Mouse (Mus musculus) erythroblast, embryonic 14.5 days (primary cell): ENCODE measurements around the gene Bach2. TPM values are rescaled to one million over a fixed set of nuclear protein-coding genes. Genes with fewer than 3 reads are reported as not detected.

Experiments used
- H3K27me3 ChIP-seq: 2 replicates; pipeline ENCODE4 v1.6.1; 2012; ENCODE audit warnings: inconsistent platforms; ENCODE audit not compliant: control insufficient read depth
- H3K36me3 ChIP-seq: 2 replicates; pipeline ENCODE4 v1.6.1; 2012; ENCODE audit warnings: mild to moderate bottlenecking, inconsistent platforms; ENCODE audit not compliant: control insufficient read depth
- H3K4me1 ChIP-seq: 2 replicates; pipeline ENCODE4 v1.6.1; 2012; ENCODE audit warnings: inconsistent platforms; ENCODE audit not compliant: control insufficient read depth
- H3K4me3 ChIP-seq: replicated peaks from 2 replicates; pipeline ENCODE3; 2012; ENCODE audit warnings: moderate library complexity, mild to moderate bottlenecking, inconsistent platforms
- H3K9me3 ChIP-seq: 2 replicates; pipeline ENCODE4 v1.6.1; 2012; ENCODE audit warnings: low read length, inconsistent platforms, mixed read lengths; ENCODE audit not compliant: control insufficient read depth
- GATA1 ChIP-seq: IDR thresholded peaks from 2 replicates; pipeline ENCODE4 v1.6.1; 2012; ENCODE audit warnings: low read length, inconsistent platforms, mixed read lengths
- TAL1 ChIP-seq: IDR thresholded peaks from 3 replicates; pipeline ENCODE4 v1.6.1; 2012; ENCODE audit warnings: low read length, inconsistent platforms, mixed read lengths
- polyA plus RNA-seq: library from polyadenylated mRNA; stranded (reverse); fragments of >175 nt; gene quantifications from 2 replicates; pipeline ENCODE4 v1.2.3, GENCODE M21; 2012

Gene Bach2
- polyA plus RNA-seq, 1 experiment = 0.02 TPM

DNA sequence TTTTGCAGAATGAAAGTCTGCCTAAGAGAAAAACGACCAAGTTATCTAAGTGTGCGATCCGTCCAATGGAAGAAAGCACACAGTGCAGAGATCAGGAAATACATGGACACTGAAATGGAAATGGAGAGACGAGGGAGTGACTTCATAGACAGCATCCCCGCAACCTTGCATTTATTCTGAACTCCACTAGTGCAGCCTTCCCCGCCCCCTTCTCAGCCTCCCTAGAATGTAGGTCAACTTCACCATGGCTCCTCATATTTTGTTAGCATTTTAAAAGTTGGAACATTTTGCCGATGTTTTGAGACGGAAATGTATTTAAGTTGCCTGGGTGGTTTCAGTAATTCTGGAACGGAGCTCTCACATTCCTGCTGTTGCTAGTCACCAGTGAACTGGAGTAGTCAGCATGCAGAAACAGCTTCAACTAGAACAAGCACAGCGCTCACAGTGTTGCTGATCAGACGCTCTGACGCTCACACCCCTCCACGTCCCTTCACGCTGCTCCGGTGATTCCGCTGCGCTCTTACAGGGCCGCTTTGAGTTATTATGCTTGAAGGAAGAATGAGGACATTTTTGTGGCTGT lies 66.5 kb downstream of the Bach2 start:
- Histone ChIP-seq H3K36me3 (no peaks in the 10 kb centered on the region), H3K4me1 (no peaks in the 10 kb centered on the region), H3K9me3 (no peaks in the 10 kb centered on the region)

DNA sequence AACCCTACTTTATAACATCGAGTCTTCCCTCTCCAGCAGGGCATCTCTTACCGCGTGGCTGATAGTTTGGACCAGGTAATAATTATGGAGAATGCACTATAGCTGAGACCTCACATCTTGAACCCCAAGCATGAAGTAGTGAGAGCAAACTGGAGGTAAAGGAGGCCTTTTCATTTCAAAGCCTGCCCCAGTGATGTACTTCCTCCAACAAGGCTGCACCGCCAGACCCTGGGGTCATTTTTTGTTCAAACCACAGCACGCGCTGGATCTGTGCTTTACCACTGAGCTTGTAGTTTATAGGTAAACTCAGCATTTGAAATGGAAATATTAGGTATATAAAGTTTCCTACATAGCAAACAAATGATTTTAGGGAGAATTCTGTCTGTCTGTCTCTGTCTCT lies 67.1 kb downstream of the Bach2 start:
- Histone ChIP-seq H3K4me3 (no peak overlapping the region), H3K36me3 (no peaks in the 10 kb centered on the region), H3K9me3 (no peaks in the 10 kb centered on the region), H3K27me3 (no peaks in the 10 kb centered on the region), H3K4me1 (no peaks in the 10 kb centered on the region)
- TF ChIP-seq GATA1 = no peak
- no peak for TF ChIP-seq TAL1

More for the DNA sequence above, 66.5 kb downstream of the Bach2 start:
- Histone ChIP-seq H3K4me3 (no peak overlapping the region), H3K27me3 (no peaks in the 10 kb centered on the region)
- TF ChIP-seq TAL1 = no peak
- no peak for TF ChIP-seq GATA1

DNA sequence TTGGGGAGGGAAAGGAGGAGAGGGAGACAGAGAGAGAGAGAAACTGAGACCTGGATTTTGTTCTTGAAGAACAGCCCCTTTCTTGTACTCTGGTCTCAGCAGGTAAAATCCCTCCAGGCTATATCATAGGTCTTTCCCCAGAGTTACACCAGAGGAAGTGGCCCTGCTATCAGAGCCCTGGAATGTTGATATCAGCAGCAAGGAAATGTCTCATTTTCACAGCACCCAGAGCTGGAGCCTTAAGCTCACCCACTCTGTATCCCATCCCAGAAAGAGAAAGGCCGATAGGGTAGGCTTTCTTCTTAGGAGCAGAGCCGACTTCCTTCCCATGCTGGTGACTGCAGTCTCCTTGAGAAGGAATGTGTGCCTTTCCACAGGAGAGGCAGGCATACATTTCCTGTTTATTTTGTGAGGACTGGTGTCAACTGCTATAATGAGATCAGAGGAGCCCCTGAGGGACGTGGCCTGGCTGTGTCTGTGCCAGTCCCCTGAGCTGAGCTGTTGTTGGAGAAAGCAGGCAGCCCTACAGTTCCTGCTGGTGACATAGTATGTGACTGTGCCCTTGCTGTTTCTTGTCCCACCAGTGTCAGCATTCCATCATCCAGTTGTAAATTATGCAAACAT lies 67.7 kb downstream of the Bach2 start:
- Histone ChIP-seq H3K9me3 (no peaks in the 10 kb centered on the region), H3K36me3 (no peaks in the 10 kb centered on the region), H3K4me3 (no peak overlapping the region), H3K27me3 (no peaks in the 10 kb centered on the region), H3K4me1 (no peaks in the 10 kb centered on the region)
- no peak for TF ChIP-seq TAL1
- no peak for TF ChIP-seq GATA1

DNA sequence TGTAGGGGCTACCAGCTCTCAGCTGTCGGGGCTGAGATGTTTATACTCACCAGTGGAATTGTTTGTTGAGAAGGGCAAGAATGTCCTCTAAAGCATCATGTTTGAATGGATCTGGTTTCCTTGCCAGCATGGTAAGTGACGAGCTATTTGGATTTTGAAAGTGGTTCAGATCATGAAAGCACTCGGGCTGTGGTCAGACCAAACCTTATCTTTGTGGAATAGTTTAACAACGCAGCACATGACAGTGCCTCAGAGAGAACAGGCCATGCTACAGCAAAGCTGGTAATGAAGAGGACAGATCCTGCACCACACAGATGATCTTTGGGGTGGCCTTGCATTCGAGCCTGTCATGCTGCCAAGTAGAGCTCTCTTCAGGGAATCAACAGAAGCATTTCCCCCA lies 68.6 kb downstream of the Bach2 start:
- no peaks in the 10 kb centered on the region for H3K27me3 ChIP-seq
- no peaks in the 10 kb centered on the region for H3K36me3 ChIP-seq
- TF ChIP-seq TAL1 = no peak
- no peak for TF ChIP-seq GATA1
- H3K9me3 ChIP-seq = no peaks in the 10 kb centered on the region
- no peak overlapping the region for H3K4me3 ChIP-seq
- H3K4me1 ChIP-seq = no peaks in the 10 kb centered on the region

DNA sequence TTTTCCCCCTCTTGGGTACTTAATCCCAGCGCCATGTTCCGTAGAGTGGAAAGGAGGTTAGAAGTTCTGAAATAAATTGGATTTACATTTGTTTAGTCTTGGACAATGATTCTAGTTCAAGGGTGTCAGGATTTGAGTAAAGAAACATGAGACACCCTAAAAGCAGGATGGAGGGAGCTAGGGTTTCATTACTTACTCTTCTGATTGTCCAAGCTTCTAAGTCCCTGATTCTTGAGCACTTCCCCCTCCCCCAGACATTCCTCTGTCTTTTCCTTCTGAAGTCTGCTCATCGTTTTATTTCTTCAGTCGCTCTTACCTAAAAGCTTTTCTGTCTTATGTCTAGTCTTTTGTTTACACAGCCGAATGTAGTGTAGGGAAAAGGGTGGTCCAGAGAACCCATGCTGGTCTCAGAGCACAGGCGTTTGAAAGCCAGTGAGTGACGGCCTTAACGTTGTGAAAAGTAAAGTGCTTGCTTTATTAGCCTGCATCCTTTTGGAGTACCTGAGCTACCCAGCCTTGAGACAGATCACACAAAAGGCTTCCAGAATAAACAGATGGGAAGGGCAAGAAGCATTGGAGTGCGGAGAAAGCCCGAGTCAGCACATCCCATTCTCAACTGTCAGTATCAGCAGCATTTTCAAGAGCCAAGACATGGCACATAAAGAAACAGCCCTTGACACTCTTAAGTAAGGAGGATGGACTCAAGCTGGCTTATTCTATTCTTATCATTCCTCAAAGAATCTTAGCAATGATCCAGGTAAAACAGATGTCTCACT lies 73.8 kb downstream of the Bach2 start:
- TF ChIP-seq GATA1 = no peak
- TF ChIP-seq TAL1 = no peak
- Histone ChIP-seq H3K9me3 (no peaks in the 10 kb centered on the region), H3K4me3 (no peak overlapping the region), H3K27me3 (no peaks in the 10 kb centered on the region), H3K4me1 (no peaks in the 10 kb centered on the region), H3K36me3 (no peaks in the 10 kb centered on the region)

DNA sequence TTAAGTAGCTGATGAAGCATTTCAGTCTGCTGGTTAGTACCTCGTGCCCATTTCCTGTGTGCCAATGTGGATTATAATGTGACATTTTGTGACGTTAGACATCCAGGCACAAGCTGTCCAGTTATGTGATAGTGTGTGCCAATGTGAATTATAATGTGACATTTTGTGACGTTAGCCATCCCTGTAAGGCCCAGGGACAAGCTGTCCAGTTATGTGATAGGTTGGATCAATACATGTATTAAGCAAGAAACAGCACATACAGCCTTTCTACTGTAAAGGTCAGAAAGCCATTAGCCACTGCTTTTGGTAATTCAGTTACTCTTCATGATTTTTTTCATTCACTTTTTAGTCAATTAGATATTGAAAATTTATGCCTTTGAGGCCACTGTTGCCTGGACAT lies 76.3 kb downstream of the Bach2 start:
- no peaks in the 10 kb centered on the region for H3K9me3 ChIP-seq
- H3K36me3 ChIP-seq = no peaks in the 10 kb centered on the region
- TF ChIP-seq TAL1 (no peak), GATA1 (no peak)
- H3K4me3 ChIP-seq = no peak overlapping the region
- H3K27me3 ChIP-seq = no peaks in the 10 kb centered on the region
- H3K4me1 ChIP-seq = no peaks in the 10 kb centered on the region

DNA sequence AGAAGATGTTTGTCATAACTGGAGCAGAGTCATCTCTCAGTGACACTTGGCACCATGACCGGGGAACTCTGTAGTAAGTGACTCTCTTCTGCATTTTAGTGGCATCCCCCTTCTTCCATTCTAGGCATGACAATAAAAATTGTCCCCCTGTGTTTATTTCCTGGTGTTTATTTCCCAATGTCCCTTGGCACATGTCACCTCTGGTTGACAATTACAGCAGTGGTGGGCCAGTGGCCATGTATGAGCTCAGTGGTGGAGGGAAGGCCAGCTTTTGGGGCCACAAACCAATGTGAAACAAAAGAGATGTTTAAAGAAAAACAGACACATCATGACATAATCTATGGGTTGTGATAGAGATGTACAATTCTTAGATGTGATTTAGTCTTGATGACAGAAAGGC lies 80.0 kb downstream of the Bach2 start:
- no peaks in the 10 kb centered on the region for H3K27me3 ChIP-seq
- no peak for TF ChIP-seq TAL1
- TF ChIP-seq GATA1 = no peak
- H3K36me3 ChIP-seq = no peaks in the 10 kb centered on the region
- H3K9me3 ChIP-seq = no peaks in the 10 kb centered on the region
- no peak overlapping the region for H3K4me3 ChIP-seq
- no peaks in the 10 kb centered on the region for H3K4me1 ChIP-seq

DNA sequence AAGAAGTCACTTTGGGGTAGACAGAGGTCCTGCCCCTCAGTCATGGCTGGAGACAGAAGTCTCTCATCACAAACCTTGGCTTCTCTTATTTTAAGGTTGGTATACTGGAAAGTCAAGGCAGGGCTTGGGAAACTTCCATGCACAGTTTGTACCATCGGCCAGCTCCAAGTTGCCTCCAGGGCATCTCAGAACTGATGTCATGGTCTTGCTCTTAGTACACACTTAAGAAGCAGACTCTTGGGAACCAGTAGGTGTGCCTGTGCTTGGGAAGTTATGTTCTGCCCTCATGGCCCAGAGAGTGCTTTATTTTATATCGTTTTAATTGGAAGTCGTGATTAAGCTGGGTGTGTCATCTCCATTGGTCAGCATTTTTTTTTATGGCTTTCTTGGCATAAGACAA lies 80.7 kb downstream of the Bach2 start:
- Histone ChIP-seq H3K4me1 (no peaks in the 10 kb centered on the region), H3K4me3 (no peak overlapping the region), H3K36me3 (no peaks in the 10 kb centered on the region), H3K9me3 (no peaks in the 10 kb centered on the region), H3K27me3 (no peaks in the 10 kb centered on the region)
- TF ChIP-seq GATA1 (no peak), TAL1 (no peak)

DNA sequence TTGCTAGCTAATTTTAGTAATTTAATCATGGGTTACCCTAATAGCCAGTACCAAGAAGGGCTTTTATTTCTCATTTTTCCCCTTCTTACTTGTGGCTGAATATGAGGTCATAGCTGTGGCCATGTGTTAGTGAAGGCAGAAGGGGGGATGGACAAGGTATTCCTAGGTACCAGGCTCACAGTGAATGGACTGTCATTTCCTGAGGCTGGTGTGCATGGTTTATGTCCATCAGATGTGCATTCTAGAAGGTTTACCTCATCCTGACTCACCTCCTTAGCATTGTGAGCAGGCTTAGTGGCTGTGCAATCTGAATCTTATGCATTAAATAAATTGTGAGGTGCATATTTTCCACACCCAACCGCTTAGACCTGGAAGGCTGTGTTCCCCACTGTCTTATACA lies 81.4 kb downstream of the Bach2 start:
- no peaks in the 10 kb centered on the region for H3K27me3 ChIP-seq

More for the DNA sequence above, 81.4 kb downstream of the Bach2 start:
- Histone ChIP-seq H3K36me3 (no peaks in the 10 kb centered on the region), H3K4me3 (no peak overlapping the region), H3K9me3 (no peaks in the 10 kb centered on the region), H3K4me1 (no peaks in the 10 kb centered on the region)
- TF ChIP-seq TAL1 = no peak
